Mouse (Mus musculus) ES-E14 (cell line): ENCODE measurements around the gene Slc16a10.

ENCODE experiments used
- CHD2 ChIP-seq: IDR thresholded peaks from 2 replicates; pipeline ENCODE4 v1.6.1; 2014; ENCODE audit warnings: mild to moderate bottlenecking, low read depth, low read length, inconsistent platforms
- HCFC1 ChIP-seq: IDR thresholded peaks from 2 replicates; pipeline ENCODE4 v1.6.1; 2012; ENCODE audit warnings: low read length, inconsistent platforms, borderline replicate concordance; ENCODE audit not compliant: insufficient read depth
- MAFK ChIP-seq: IDR thresholded peaks from 2 replicates; pipeline ENCODE4 v1.6.1; 2014; ENCODE audit warnings: mild to moderate bottlenecking, low read depth, low read length, inconsistent platforms; ENCODE audit not compliant: insufficient read depth

DNA sequence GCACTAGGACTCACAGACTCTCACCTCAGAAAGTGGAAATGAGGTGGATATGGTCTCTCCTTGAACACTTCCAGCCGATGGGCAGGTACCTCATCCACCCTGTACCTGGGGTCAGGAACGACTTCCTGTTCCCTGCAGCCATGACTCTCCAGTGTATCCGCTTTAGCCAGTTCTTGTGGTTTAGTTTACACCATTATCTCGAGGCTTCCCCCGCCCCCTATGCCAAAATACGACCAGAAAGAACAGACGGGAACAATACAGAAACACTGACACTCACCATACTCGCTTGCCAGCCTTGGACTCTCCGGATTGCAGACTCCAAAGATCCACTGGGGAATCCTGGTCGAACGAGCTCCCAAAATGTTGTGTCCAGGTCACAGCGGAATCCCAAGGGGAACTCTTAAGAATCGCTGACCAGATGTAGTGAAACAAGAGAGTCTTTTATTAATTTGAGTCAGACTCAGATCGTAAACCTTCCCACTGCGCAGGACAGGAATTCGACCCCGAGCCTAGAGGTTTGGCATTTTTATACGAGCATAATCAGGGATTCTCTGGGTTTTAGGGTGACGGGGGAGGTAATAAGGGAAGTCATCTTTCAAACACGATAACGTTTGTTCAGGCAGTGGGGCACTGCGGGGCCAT lies 49.4 kb upstream of the Slc16a10 start:
- TF ChIP-seq HCFC1 (no peak), MAFK (no peak), CHD2 (no peak)
